Mouse (Mus musculus): ENCODE results near the gene Sppl3. TPM values are rescaled to one million over a fixed set of nuclear protein-coding genes. Genes with fewer than 3 reads are reported as not detected.

Sppl3 gene
- total RNA-seq, 1 experiment = 56.1 TPM

GRCm38 (mm10) chr5:114982001-114982400 is 28.9 kb upstream of the Sppl3 start:
- no peak overlapping the region for H3K4me3 ChIP-seq (ENCODE audit: insufficient read depth in 1 of 2, low read depth in 1 of 2, low read length in 2 of 2, poor library complexity in 1 of 2, severe bottlenecking in 1 of 2)
- H3K4me1 ChIP-seq (ENCODE audit: control insufficient read depth in 2 of 2, insufficient read depth in 2 of 2, low read length in 2 of 2, poor library complexity in 1 of 2) = peaks cover 0 to 10% of the 10 kb centered on the region in 2 experiments; a peak in 1 of 4 replicates
- no peaks in the 10 kb centered on the region for H3K9me3 ChIP-seq (ENCODE audit: control insufficient read depth, insufficient read depth, low read depth, low read length)
- in situ Hi-C loops (cut with MboI; ENCODE audit: low sequenced_read_pairs in 2 of 2, unreplicated experiment in 2 of 2) = loop anchor here in 1 of 2 experiments (10.0 kb wide), 1 partner anchor 103 kb away; no protein-coding TSS in a partner anchor
- H3K36me3 ChIP-seq (ENCODE audit: control insufficient read depth, insufficient read depth, low read length, poor library complexity, severe bottlenecking) = no peaks in the 10 kb centered on the region
- DNase-seq (ENCODE audit: low read depth, low spot score) = no peak
- no peak for TF ChIP-seq HCFC1 (IDR thresholded peaks at IDR 0.05; ENCODE audit: borderline replicate concordance, insufficient read depth, low read length)
- TF ChIP-seq ZNF384 (IDR thresholded peaks at IDR 0.05; ENCODE audit: low read depth, low read length) = peak; percentile 88
- H3K9ac ChIP-seq (ENCODE audit: insufficient read depth, low read depth, low read length, poor library complexity, severe bottlenecking) = peak overlapping the region; percentile 16; the same call in 1 of the 2 replicates
- no peak overlapping the region for H3K27ac ChIP-seq (ENCODE audit: insufficient read depth, low read depth, low read length, poor library complexity, severe bottlenecking)

- Histone ChIP-seq H3K27ac (ENCODE audit: insufficient read depth, low read depth, low read length, poor library complexity, severe bottlenecking) (no peak overlapping the region), H3K9ac (ENCODE audit: insufficient read depth, low read depth, low read length, poor library complexity, severe bottlenecking) (no peak overlapping the region), H3K4me1 (ENCODE audit: control insufficient read depth in 2 of 2, insufficient read depth in 2 of 2, low read length in 2 of 2, poor library complexity in 1 of 2) (peaks cover 0 to 5% of the 10 kb centered on the region in 2 experiments; a peak in 1 of 4 replicates), H3K9me3 (ENCODE audit: control insufficient read depth, insufficient read depth, low read depth, low read length) (no peaks in the 10 kb centered on the region), H3K4me3 (ENCODE audit: insufficient read depth in 1 of 2, low read depth in 1 of 2, low read length in 2 of 2, poor library complexity in 1 of 2, severe bottlenecking in 1 of 2) (no peak overlapping the region), H3K36me3 (ENCODE audit: control insufficient read depth, insufficient read depth, low read length, poor library complexity, severe bottlenecking) (no peaks in the 10 kb centered on the region)
- TF ChIP-seq CHD2 (IDR thresholded peaks at IDR 0.05; ENCODE audit: low read depth, low read length) = no peak
- TF ChIP-seq ZNF384 (IDR thresholded peaks at IDR 0.05; ENCODE audit: low read depth, low read length) = no peak
- TF ChIP-seq MAFK (IDR thresholded peaks at IDR 0.05; ENCODE audit: insufficient read depth, low read depth, low read length) = no peak
- no peak for TF ChIP-seq HCFC1 (IDR thresholded peaks at IDR 0.05; ENCODE audit: borderline replicate concordance, insufficient read depth, low read length)
- TF ChIP-seq ZC3H11A (IDR thresholded peaks at IDR 0.05; ENCODE audit: borderline replicate concordance, low read depth, low read length) = no peak
- in situ Hi-C loops (cut with MboI; ENCODE audit: low sequenced_read_pairs in 2 of 2, unreplicated experiment in 2 of 2) = loop anchor here in 1 of 2 experiments (10.0 kb wide), 1 partner anchor 100 kb away; no protein-coding TSS in a partner anchor
- DNase-seq (ENCODE audit: low read depth, low spot score) = no peak
These were observed 25.9 kb upstream of the Sppl3 start for GRCm38 (mm10) chr5:114985074-114985473.

- H3K36me3 ChIP-seq (ENCODE audit: control insufficient read depth, insufficient read depth, low read length, poor library complexity, severe bottlenecking) = no peaks in the 10 kb centered on the region
- H3K4me1 ChIP-seq (ENCODE audit: control insufficient read depth in 2 of 2, insufficient read depth in 2 of 2, low read length in 2 of 2, poor library complexity in 1 of 2) = peaks cover 3 to 6% of the 10 kb centered on the region in 2 experiments; a peak in 1 of 4 replicates
- no peak for TF ChIP-seq CHD2 (IDR thresholded peaks at IDR 0.05; ENCODE audit: low read depth, low read length)
- TF ChIP-seq ZNF384 (IDR thresholded peaks at IDR 0.05; ENCODE audit: low read depth, low read length) = no peak
- TF ChIP-seq ZC3H11A (IDR thresholded peaks at IDR 0.05; ENCODE audit: borderline replicate concordance, low read depth, low read length) = no peak
- TF ChIP-seq MAFK (IDR thresholded peaks at IDR 0.05; ENCODE audit: insufficient read depth, low read depth, low read length) = no peak
- TF ChIP-seq HCFC1 (IDR thresholded peaks at IDR 0.05; ENCODE audit: borderline replicate concordance, insufficient read depth, low read length) = no peak
- no peak for DNase-seq (ENCODE audit: low read depth, low spot score)
- H3K9ac ChIP-seq (ENCODE audit: insufficient read depth, low read depth, low read length, poor library complexity, severe bottlenecking) = peak overlapping the region; percentile 14; the same call in 1 of the 2 replicates
- no peak overlapping the region for H3K27ac ChIP-seq (ENCODE audit: insufficient read depth, low read depth, low read length, poor library complexity, severe bottlenecking)
- in situ Hi-C loops (cut with MboI; ENCODE audit: low sequenced_read_pairs in 2 of 2, unreplicated experiment in 2 of 2) = no loop called here
- H3K4me3 ChIP-seq (ENCODE audit: insufficient read depth in 1 of 2, low read depth in 1 of 2, low read length in 2 of 2, poor library complexity in 1 of 2, severe bottlenecking in 1 of 2) = peak overlapping the region; percentile 23 to 28; a peak in 1 of 4 replicates
- no peaks in the 10 kb centered on the region for H3K9me3 ChIP-seq (ENCODE audit: control insufficient read depth, insufficient read depth, low read depth, low read length)
These were observed 14.5 kb upstream of the Sppl3 start for GRCm38 (mm10) chr5:114996447-114996846.

- H3K4me3 ChIP-seq (ENCODE audit: insufficient read depth in 1 of 2, low read depth in 1 of 2, low read length in 2 of 2, poor library complexity in 1 of 2, severe bottlenecking in 1 of 2) = no peak overlapping the region
- no peaks in the 10 kb centered on the region for H3K9me3 ChIP-seq (ENCODE audit: control insufficient read depth, insufficient read depth, low read depth, low read length)
- H3K4me1 ChIP-seq (ENCODE audit: control insufficient read depth in 2 of 2, insufficient read depth in 2 of 2, low read length in 2 of 2, poor library complexity in 1 of 2) = peaks cover 3 to 9% of the 10 kb centered on the region in 2 experiments; a peak in 1 of 4 replicates
- no peaks in the 10 kb centered on the region for H3K36me3 ChIP-seq (ENCODE audit: control insufficient read depth, insufficient read depth, low read length, poor library complexity, severe bottlenecking)
- no peak for DNase-seq (ENCODE audit: low read depth, low spot score)
- TF ChIP-seq MAFK (IDR thresholded peaks at IDR 0.05; ENCODE audit: insufficient read depth, low read depth, low read length) (no peak), HCFC1 (IDR thresholded peaks at IDR 0.05; ENCODE audit: borderline replicate concordance, insufficient read depth, low read length) (no peak), CHD2 (IDR thresholded peaks at IDR 0.05; ENCODE audit: low read depth, low read length) (no peak), ZC3H11A (IDR thresholded peaks at IDR 0.05; ENCODE audit: borderline replicate concordance, low read depth, low read length) (no peak), ZNF384 (IDR thresholded peaks at IDR 0.05; ENCODE audit: low read depth, low read length) (no peak)
- in situ Hi-C loops (cut with MboI; ENCODE audit: low sequenced_read_pairs in 2 of 2, unreplicated experiment in 2 of 2) = no loop called here
- H3K27ac ChIP-seq (ENCODE audit: insufficient read depth, low read depth, low read length, poor library complexity, severe bottlenecking) = no peak overlapping the region
- H3K9ac ChIP-seq (ENCODE audit: insufficient read depth, low read depth, low read length, poor library complexity, severe bottlenecking) = no peak overlapping the region
These were observed 13.6 kb upstream of the Sppl3 start for GRCm38 (mm10) chr5:114997327-114997726.

GRCm38 (mm10) chr5:115000503-115000902 is 10.4 kb upstream of the Sppl3 start:
- H3K9me3 ChIP-seq (ENCODE audit: control insufficient read depth, insufficient read depth, low read depth, low read length) = no peaks in the 10 kb centered on the region
- no peak for TF ChIP-seq MAFK (IDR thresholded peaks at IDR 0.05; ENCODE audit: insufficient read depth, low read depth, low read length)
- H3K4me3 ChIP-seq (ENCODE audit: insufficient read depth in 1 of 2, low read depth in 1 of 2, low read length in 2 of 2, poor library complexity in 1 of 2, severe bottlenecking in 1 of 2) = no peak overlapping the region
- H3K4me1 ChIP-seq (ENCODE audit: control insufficient read depth in 2 of 2, insufficient read depth in 2 of 2, low read length in 2 of 2, poor library complexity in 1 of 2) = peaks cover 3 to 9% of the 10 kb centered on the region in 2 experiments; a peak in 1 of 4 replicates
- DNase-seq (ENCODE audit: low read depth, low spot score) = no peak
- no peak overlapping the region for H3K27ac ChIP-seq (ENCODE audit: insufficient read depth, low read depth, low read length, poor library complexity, severe bottlenecking)
- no peaks in the 10 kb centered on the region for H3K36me3 ChIP-seq (ENCODE audit: control insufficient read depth, insufficient read depth, low read length, poor library complexity, severe bottlenecking)
- in situ Hi-C loops (cut with MboI; ENCODE audit: low sequenced_read_pairs in 2 of 2, unreplicated experiment in 2 of 2) = no loop called here
- H3K9ac ChIP-seq (ENCODE audit: insufficient read depth, low read depth, low read length, poor library complexity, severe bottlenecking) = no peak overlapping the region
